Mouse (Mus musculus): Measurements from ENCODE around the gene BC051665. TPM values are rescaled to one million over a fixed set of nuclear protein-coding genes. Genes with fewer than 3 reads are reported as not detected.

BC051665 gene
- polyA plus RNA-seq, 1 experiment from 2014 or later, result not detected

- DNase-seq (ENCODE audit: low spot score), result no peak
Measured at GRCm38 (mm10) chr13:60743381-60744077, 42.6 kb downstream of the BC051665 start.

GRCm38 (mm10) chr13:60742611-60743010, 43.6 kb downstream of the BC051665 start:
- no peak for DNase-seq (ENCODE audit: low spot score)

GRCm38 (mm10) chr13:60740248-60740647, 45.9 kb downstream of the BC051665 start:
- DNase-seq (ENCODE audit: low spot score), result peak; percentile 26

- peak; percentile 87 for DNase-seq (ENCODE audit: low spot score)
Measured at GRCm38 (mm10) chr13:60738429-60738828, 47.7 kb downstream of the BC051665 start.

- DNase-seq (ENCODE audit: low spot score), result peak; percentile 92
Measured at GRCm38 (mm10) chr13:60737632-60738324, 48.4 kb downstream of the BC051665 start.

- DNase-seq (ENCODE audit: low spot score), result no peak
Measured at GRCm38 (mm10) chr13:60736421-60737105, 49.6 kb downstream of the BC051665 start.

- DNase-seq (ENCODE audit: low spot score), result no peak
Measured at GRCm38 (mm10) chr13:60735306-60735705, 50.9 kb downstream of the BC051665 start.

Other genes starting within 250 kb of the BC051665 start
- 8.1 and 9.6 TPM in 2 replicates for gene Dapk1, start 184.4 kb downstream of the BC051665 start, polyA plus RNA-seq (2015; fragmentation: Nextera tagmentation; extraction: Ambion mirVana)
- gene Ctsll3, start 16.5 kb upstream of the BC051665 start, polyA plus RNA-seq (2015; fragmentation: Nextera tagmentation; extraction: Ambion mirVana), result not detected in 2 replicates
- gene 4930486L24Rik, start 78.1 kb upstream of the BC051665 start, polyA plus RNA-seq (2015; fragmentation: Nextera tagmentation; extraction: Ambion mirVana), result 6.8 and 7.1 TPM in 2 replicates
- gene Gm49392, start 110.5 kb upstream of the BC051665 start, polyA plus RNA-seq (2015; fragmentation: Nextera tagmentation; extraction: Ambion mirVana), result 0.61 TPM in 1 of 2 replicates, not detected in the other
- 1.0 and 1.6 TPM in 2 replicates for gene Ctla2b, start 111.1 kb upstream of the BC051665 start, polyA plus RNA-seq (2015; fragmentation: Nextera tagmentation; extraction: Ambion mirVana)
- not detected in 2 replicates for gene Tpbpb, start 118.5 kb upstream of the BC051665 start, polyA plus RNA-seq (2015; fragmentation: Nextera tagmentation; extraction: Ambion mirVana)
- not detected in 2 replicates for gene Gm49393, start 149.2 kb upstream of the BC051665 start, polyA plus RNA-seq (2015; fragmentation: Nextera tagmentation; extraction: Ambion mirVana)
- 0.82 and 1.3 TPM in 2 replicates for gene Gm49391, start 150.2 kb upstream of the BC051665 start, polyA plus RNA-seq (2015; fragmentation: Nextera tagmentation; extraction: Ambion mirVana)
- gene Ctla2a, start 150.3 kb upstream of the BC051665 start, polyA plus RNA-seq (2015; fragmentation: Nextera tagmentation; extraction: Ambion mirVana), result 37.3 and 38.9 TPM in 2 replicates
- not detected in 2 replicates for gene Tpbpa, start 155.6 kb upstream of the BC051665 start, polyA plus RNA-seq (2015; fragmentation: Nextera tagmentation; extraction: Ambion mirVana)
- gene Ctsj, start 219.6 kb upstream of the BC051665 start, polyA plus RNA-seq (2015; fragmentation: Nextera tagmentation; extraction: Ambion mirVana), result not detected in 2 replicates